Mouse (Mus musculus): ENCODE data around the gene Abcb6. TPM values are rescaled to one million over a fixed set of nuclear protein-coding genes. Genes with fewer than 3 reads are reported as not detected.

Abcb6 gene
- polyA plus RNA-seq, 1 experiment from 2014 or later, result 30.6 TPM

GRCm38 (mm10) chr1:75212542-75212941 is 32.4 kb upstream of the Abcb6 start:
- Histone ChIP-seq H3K27ac (ENCODE audit: low read depth, low read length) (no peak overlapping the region), H3K9ac (ENCODE audit: low read length) (no peak overlapping the region), H3K9me3 (ENCODE audit: control insufficient read depth, low read length) (no peaks in the 10 kb centered on the region), H3K27me3 (ENCODE audit: control insufficient read depth, insufficient read depth, low read length) (peaks cover 5% of the 10 kb centered on the region), H3K4me3 (ENCODE audit: low read depth, low read length) (no peak overlapping the region), H3K4me2 (ENCODE audit: low read depth) (no peak overlapping the region), H3K4me1 (ENCODE audit: control insufficient read depth, insufficient read depth, low read length) (peaks cover 14% of the 10 kb centered on the region), H3K36me3 (ENCODE audit: control insufficient read depth, insufficient read depth, low read length) (peaks cover 10% of the 10 kb centered on the region)
- DNase-seq (ENCODE audit: low spot score) (no peak), ATAC-seq (ENCODE audit: insufficient read depth, low FRiP score, low TSS enrichment) (no peak)
- 87% methylated on average over 4 of the region's 4 CpGs for WGBS

GRCm38 (mm10) chr1:75211141-75211708 is 31.0 kb upstream of the Abcb6 start:
- no peaks in the 10 kb centered on the region for H3K27me3 ChIP-seq (ENCODE audit: control insufficient read depth, insufficient read depth, low read length)
- peaks cover 14% of the 10 kb centered on the region for H3K4me1 ChIP-seq (ENCODE audit: control insufficient read depth, insufficient read depth, low read length)
- H3K9ac ChIP-seq (ENCODE audit: low read length), result peak overlapping the region; percentile 93
- H3K4me3 ChIP-seq (ENCODE audit: low read depth, low read length), result peak overlapping the region; percentile 95
- DNase-seq (ENCODE audit: low spot score) (no peak), ATAC-seq (ENCODE audit: insufficient read depth, low FRiP score, low TSS enrichment) (no peak)
- peak overlapping the region; percentile 92 for H3K4me2 ChIP-seq (ENCODE audit: low read depth)
- 15% methylated on average over 17 of the region's 17 CpGs for WGBS
- no peak overlapping the region for H3K27ac ChIP-seq (ENCODE audit: low read depth, low read length)
- peaks cover 10% of the 10 kb centered on the region for H3K36me3 ChIP-seq (ENCODE audit: control insufficient read depth, insufficient read depth, low read length)
- H3K9me3 ChIP-seq (ENCODE audit: control insufficient read depth, low read length), result no peaks in the 10 kb centered on the region

GRCm38 (mm10) chr1:75210136-75211087 is 30.2 kb upstream of the Abcb6 start, which contains the start of the genes Glb1l and Stk16:
TSS of gene Glb1l (minus strand) at chr1:75210813.
TSS of gene Stk16 (plus strand) at chr1:75210838.
- peak within 1 kb of the TSS; percentile 95 for H3K4me3 ChIP-seq (ENCODE audit: low read depth, low read length)
- no peaks in the 10 kb centered on the region for H3K27me3 ChIP-seq (ENCODE audit: control insufficient read depth, insufficient read depth, low read length)
- H3K4me2 ChIP-seq (ENCODE audit: low read depth), result peak within 1 kb of the TSS; percentile 92
- no peak within 1 kb of the TSS for H3K27ac ChIP-seq (ENCODE audit: low read depth, low read length)
- H3K36me3 ChIP-seq (ENCODE audit: control insufficient read depth, insufficient read depth, low read length), result peaks cover 10% of the 10 kb centered on the region
- WGBS, result 7% methylated on average over 42 of the region's 42 CpGs
- H3K9me3 ChIP-seq (ENCODE audit: control insufficient read depth, low read length), result no peaks in the 10 kb centered on the region
- H3K9ac ChIP-seq (ENCODE audit: low read length), result peak within 1 kb of the TSS; percentile 93
- peak; percentile 96 for ATAC-seq (ENCODE audit: insufficient read depth, low FRiP score, low TSS enrichment)
- peak; percentile 95 for DNase-seq (ENCODE audit: low spot score)
- peaks cover 14% of the 10 kb centered on the region for H3K4me1 ChIP-seq (ENCODE audit: control insufficient read depth, insufficient read depth, low read length)

GRCm38 (mm10) chr1:75208967-75209678 is 28.9 kb upstream of the Abcb6 start:
- Histone ChIP-seq H3K4me3 (ENCODE audit: low read depth, low read length) (peak overlapping the region; percentile 26), H3K4me2 (ENCODE audit: low read depth) (peak overlapping the region; percentile 92), H3K9me3 (ENCODE audit: control insufficient read depth, low read length) (no peaks in the 10 kb centered on the region), H3K27me3 (ENCODE audit: control insufficient read depth, insufficient read depth, low read length) (no peaks in the 10 kb centered on the region), H3K9ac (ENCODE audit: low read length) (peak overlapping the region; percentile 5), H3K4me1 (ENCODE audit: control insufficient read depth, insufficient read depth, low read length) (peaks cover 14% of the 10 kb centered on the region), H3K27ac (ENCODE audit: low read depth, low read length) (no peak overlapping the region), H3K36me3 (ENCODE audit: control insufficient read depth, insufficient read depth, low read length) (peaks cover 6% of the 10 kb centered on the region)
- DNase-seq (ENCODE audit: low spot score) (no peak), ATAC-seq (ENCODE audit: insufficient read depth, low FRiP score, low TSS enrichment) (no peak)
- WGBS, result 8% methylated on average over 34 of the region's 34 CpGs

GRCm38 (mm10) chr1:75201236-75201635 is 21.0 kb upstream of the Abcb6 start:
- no peak overlapping the region for H3K27ac ChIP-seq (ENCODE audit: low read depth, low read length)
- ATAC-seq (ENCODE audit: insufficient read depth, low FRiP score, low TSS enrichment) (no peak), DNase-seq (ENCODE audit: low spot score) (no peak)
- H3K36me3 ChIP-seq (ENCODE audit: control insufficient read depth, insufficient read depth, low read length), result peaks cover 6% of the 10 kb centered on the region; the same call in 1 of the 2 replicates
- H3K4me2 ChIP-seq (ENCODE audit: low read depth), result no peak overlapping the region
- 88% methylated on average over 1 of the region's 1 CpGs for WGBS
- no peaks in the 10 kb centered on the region for H3K9me3 ChIP-seq (ENCODE audit: control insufficient read depth, low read length)
- no peaks in the 10 kb centered on the region for H3K4me1 ChIP-seq (ENCODE audit: control insufficient read depth, insufficient read depth, low read length)
- no peak overlapping the region for H3K9ac ChIP-seq (ENCODE audit: low read length)
- no peak overlapping the region for H3K4me3 ChIP-seq (ENCODE audit: low read depth, low read length)
- no peaks in the 10 kb centered on the region for H3K27me3 ChIP-seq (ENCODE audit: control insufficient read depth, insufficient read depth, low read length)

- H3K4me1 ChIP-seq (ENCODE audit: control insufficient read depth, insufficient read depth, low read length), result peaks cover 12% of the 10 kb centered on the region; the same call in 1 of the 2 replicates
- peak overlapping the region; percentile 85 for H3K9ac ChIP-seq (ENCODE audit: low read length)
These were observed 12.3 kb upstream of the Abcb6 start for GRCm38 (mm10) chr1:75192452-75192851.

GRCm38 (mm10) chr1:75191622-75192402 is 11.6 kb upstream of the Abcb6 start, which contains the start of the genes Ankzf1 and Atg9a:
TSS of gene Ankzf1 (plus strand) at chr1:75192151.
TSS of gene Atg9a (minus strand) at chr1:75192196.
- Histone ChIP-seq H3K36me3 (ENCODE audit: control insufficient read depth, insufficient read depth, low read length) (no peaks in the 10 kb centered on the region; the same call in 1 of the 2 replicates), H3K9me3 (ENCODE audit: control insufficient read depth, low read length) (no peaks in the 10 kb centered on the region), H3K4me2 (ENCODE audit: low read depth) (peak within 1 kb of the TSS; percentile 96), H3K4me1 (ENCODE audit: control insufficient read depth, insufficient read depth, low read length) (peaks cover 12% of the 10 kb centered on the region; the same call in 1 of the 2 replicates), H3K27me3 (ENCODE audit: control insufficient read depth, insufficient read depth, low read length) (no peaks in the 10 kb centered on the region), H3K4me3 (ENCODE audit: low read depth, low read length) (peak within 1 kb of the TSS; percentile 73), H3K9ac (ENCODE audit: low read length) (peak within 1 kb of the TSS; percentile 85), H3K27ac (ENCODE audit: low read depth, low read length) (peak within 1 kb of the TSS; percentile 78)
- ATAC-seq (ENCODE audit: insufficient read depth, low FRiP score, low TSS enrichment) (peak; percentile 99), DNase-seq (ENCODE audit: low spot score) (peak; percentile 92)
- under 1% methylated on average over 42 of the region's 56 CpGs for WGBS

More at GRCm38 (mm10) chr1:75192452-75192851, 12.3 kb upstream of the Abcb6 start:
- H3K27me3 ChIP-seq (ENCODE audit: control insufficient read depth, insufficient read depth, low read length), result no peaks in the 10 kb centered on the region
- peak overlapping the region; percentile 96 for H3K4me2 ChIP-seq (ENCODE audit: low read depth)
- H3K9me3 ChIP-seq (ENCODE audit: control insufficient read depth, low read length), result no peaks in the 10 kb centered on the region
- no peaks in the 10 kb centered on the region; the same call in none of the 2 replicates for H3K36me3 ChIP-seq (ENCODE audit: control insufficient read depth, insufficient read depth, low read length)
- H3K4me3 ChIP-seq (ENCODE audit: low read depth, low read length), result peak overlapping the region; percentile 73
- 2% methylated on average over 19 of the region's 19 CpGs for WGBS
- DNase-seq (ENCODE audit: low spot score), result no peak
- H3K27ac ChIP-seq (ENCODE audit: low read depth, low read length), result peak overlapping the region; percentile 78
- no peak for ATAC-seq (ENCODE audit: insufficient read depth, low FRiP score, low TSS enrichment)
